Mouse (Mus musculus): Measurements from ENCODE around the gene Gm20532. TPM values are rescaled to one million over a fixed set of nuclear protein-coding genes. Genes with fewer than 3 reads are reported as not detected.

Gm20532 gene
- polyA plus RNA-seq, 1 experiment = not detected

DNA sequence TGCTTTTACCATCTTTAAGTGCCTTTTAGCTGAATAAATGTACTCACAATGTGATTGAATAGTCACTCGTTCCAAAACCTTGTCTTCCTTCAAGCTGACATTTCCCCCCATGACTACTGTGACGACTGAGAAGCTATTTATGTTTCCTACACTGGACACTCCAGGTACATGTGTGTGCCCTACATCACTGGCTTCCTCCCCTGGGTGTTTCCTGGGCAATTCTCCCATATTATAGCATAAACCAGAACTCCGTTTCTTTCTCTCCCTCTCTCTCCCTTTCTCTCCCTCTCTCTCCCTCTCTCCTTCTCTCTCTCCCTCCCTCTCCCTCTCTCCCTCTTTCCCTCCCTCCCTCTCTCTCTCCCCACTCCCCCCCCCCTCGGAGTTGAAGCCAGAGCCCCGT, 12.6 kb upstream of the Gm20532 start:
- no peak for DNase-seq
- H3K27ac ChIP-seq (ENCODE audit: insufficient read depth, low read length) = no peak overlapping the region

DNA sequence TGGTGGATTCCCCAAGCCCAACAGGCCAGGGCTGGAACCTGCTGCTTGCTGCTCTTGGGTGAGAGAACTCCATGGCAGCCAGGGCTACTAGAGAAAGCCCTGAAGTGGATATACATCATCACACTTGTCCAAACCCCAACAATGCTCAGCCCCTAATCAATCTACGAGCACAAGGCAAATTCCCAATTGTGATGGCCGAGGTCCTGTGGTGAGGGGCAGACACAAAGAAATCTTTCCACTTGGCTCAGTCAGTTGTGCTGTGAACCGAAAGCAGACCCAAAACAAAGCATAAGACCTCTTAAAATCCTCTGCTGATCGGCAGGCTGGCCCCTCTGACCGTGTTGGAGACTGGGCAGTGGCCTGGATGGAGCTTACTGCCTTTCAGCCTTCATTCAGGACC, 11.6 kb upstream of the Gm20532 start:
- H3K27ac ChIP-seq (ENCODE audit: insufficient read depth, low read length) = no peak overlapping the region
- 72% methylated on average over 5 of the region's 5 CpGs for WGBS
- no peak overlapping the region for H3K4me3 ChIP-seq (replicated peaks; ENCODE audit: insufficient read depth, low read depth, low read length)
- TF ChIP-seq CTCF (IDR thresholded peaks at IDR 0.05; ENCODE audit: borderline replicate concordance, insufficient read depth, low read depth, low read length) (no peak), POLR2A (IDR thresholded peaks at IDR 0.05; ENCODE audit: borderline replicate concordance, insufficient read depth, low read length) (no peak)
- peaks cover 6% of the 10 kb centered on the region for H3K4me1 ChIP-seq (ENCODE audit: control insufficient read depth, insufficient read depth, low read length)
- H3K27me3 ChIP-seq (ENCODE audit: control insufficient read depth, insufficient read depth, low read length) = no peaks in the 10 kb centered on the region
- no peak for DNase-seq

More for the DNA sequence above, 12.6 kb upstream of the Gm20532 start:
- Histone ChIP-seq H3K4me1 (ENCODE audit: control insufficient read depth, insufficient read depth, low read length) (peaks cover 6% of the 10 kb centered on the region), H3K4me3 (replicated peaks; ENCODE audit: insufficient read depth, low read depth, low read length) (no peak overlapping the region), H3K27me3 (ENCODE audit: control insufficient read depth, insufficient read depth, low read length) (no peaks in the 10 kb centered on the region)
- 2% methylated on average over 5 of the region's 5 CpGs for whole genome bisulfite sequencing
- TF ChIP-seq CTCF (IDR thresholded peaks at IDR 0.05; ENCODE audit: borderline replicate concordance, insufficient read depth, low read depth, low read length) (no peak), POLR2A (IDR thresholded peaks at IDR 0.05; ENCODE audit: borderline replicate concordance, insufficient read depth, low read length) (no peak)

- peaks cover 6% of the 10 kb centered on the region for H3K4me1 ChIP-seq (ENCODE audit: control insufficient read depth, insufficient read depth, low read length)
- H3K27ac ChIP-seq (ENCODE audit: insufficient read depth, low read length) = no peak overlapping the region
- 96% methylated on average over 1 of the region's 1 CpGs for WGBS
- H3K27me3 ChIP-seq (ENCODE audit: control insufficient read depth, insufficient read depth, low read length) = no peaks in the 10 kb centered on the region
- H3K4me3 ChIP-seq (replicated peaks; ENCODE audit: insufficient read depth, low read depth, low read length) = no peak overlapping the region
- DNase-seq = no peak
- TF ChIP-seq CTCF (IDR thresholded peaks at IDR 0.05; ENCODE audit: borderline replicate concordance, insufficient read depth, low read depth, low read length) (no peak), POLR2A (IDR thresholded peaks at IDR 0.05; ENCODE audit: borderline replicate concordance, insufficient read depth, low read length) (no peak)
These were observed 11.1 kb upstream of the Gm20532 start for GRCm38 (mm10) chr2:26575378-26575777.

- WGBS = 64% methylated on average over 4 of the region's 4 CpGs
- DNase-seq = no peak
- Histone ChIP-seq H3K4me1 (ENCODE audit: control insufficient read depth, insufficient read depth, low read length) (peaks cover 6% of the 10 kb centered on the region), H3K27me3 (ENCODE audit: control insufficient read depth, insufficient read depth, low read length) (no peaks in the 10 kb centered on the region), H3K4me3 (replicated peaks; ENCODE audit: insufficient read depth, low read depth, low read length) (no peak overlapping the region), H3K27ac (ENCODE audit: insufficient read depth, low read length) (no peak overlapping the region)
- TF ChIP-seq POLR2A (IDR thresholded peaks at IDR 0.05; ENCODE audit: borderline replicate concordance, insufficient read depth, low read length) (no peak), CTCF (IDR thresholded peaks at IDR 0.05; ENCODE audit: borderline replicate concordance, insufficient read depth, low read depth, low read length) (no peak)
These were observed 10.6 kb upstream of the Gm20532 start for GRCm38 (mm10) chr2:26575865-26576264.

DNA sequence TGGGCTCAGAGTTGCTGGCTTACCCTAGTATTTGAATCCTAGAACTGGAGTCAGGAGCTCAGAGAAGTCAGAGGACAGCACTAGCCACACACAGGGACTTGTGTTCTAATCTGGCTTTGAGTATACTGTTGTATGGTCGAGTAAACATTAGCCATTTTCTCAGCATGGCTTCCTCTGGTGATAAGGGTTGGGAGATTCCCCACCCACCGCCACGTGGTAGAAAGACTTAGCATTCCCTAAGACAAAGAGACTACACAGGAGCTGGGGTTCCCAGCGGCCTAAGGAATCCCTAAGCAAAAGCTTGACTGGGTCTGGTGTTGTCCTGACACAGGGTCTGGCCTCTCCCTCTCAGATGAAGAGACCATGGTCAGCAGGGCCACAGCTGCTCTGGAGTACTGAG, 10.0 kb upstream of the Gm20532 start:
- WGBS = 66% methylated on average over 4 of the region's 4 CpGs
- Histone ChIP-seq H3K27me3 (ENCODE audit: control insufficient read depth, insufficient read depth, low read length) (no peaks in the 10 kb centered on the region), H3K4me1 (ENCODE audit: control insufficient read depth, insufficient read depth, low read length) (peaks cover 6% of the 10 kb centered on the region), H3K4me3 (replicated peaks; ENCODE audit: insufficient read depth, low read depth, low read length) (no peak overlapping the region), H3K27ac (ENCODE audit: insufficient read depth, low read length) (no peak overlapping the region)
- no peak for DNase-seq
- TF ChIP-seq POLR2A (IDR thresholded peaks at IDR 0.05; ENCODE audit: borderline replicate concordance, insufficient read depth, low read length) (no peak), CTCF (IDR thresholded peaks at IDR 0.05; ENCODE audit: borderline replicate concordance, insufficient read depth, low read depth, low read length) (no peak)

DNA sequence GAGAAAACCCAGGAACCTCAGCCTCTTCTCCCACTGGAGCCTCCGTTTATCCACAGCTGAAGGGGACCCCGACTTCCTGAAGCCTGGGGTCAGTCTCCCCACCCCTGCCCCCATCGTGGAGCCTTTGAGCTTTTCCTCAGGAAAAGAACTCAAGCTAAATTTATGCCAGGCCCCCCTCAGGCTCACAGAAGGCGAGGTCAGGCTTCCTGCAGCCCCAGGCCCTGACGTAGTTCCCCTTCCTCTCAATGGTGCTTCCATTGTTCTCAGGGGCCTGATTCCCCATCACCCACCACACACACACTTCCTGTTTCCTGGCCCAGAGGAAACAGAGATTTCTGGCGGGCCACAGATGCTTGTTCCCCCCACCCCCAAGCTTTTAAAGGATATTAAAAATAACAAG, 8.1 kb upstream of the Gm20532 start:
- WGBS = 67% methylated on average over 6 of the region's 6 CpGs
- H3K27me3 ChIP-seq (ENCODE audit: control insufficient read depth, insufficient read depth, low read length) = no peaks in the 10 kb centered on the region
- no peak overlapping the region for H3K27ac ChIP-seq (ENCODE audit: insufficient read depth, low read length)
- DNase-seq = no peak
- peaks cover 3% of the 10 kb centered on the region for H3K4me1 ChIP-seq (ENCODE audit: control insufficient read depth, insufficient read depth, low read length)
- TF ChIP-seq POLR2A (IDR thresholded peaks at IDR 0.05; ENCODE audit: borderline replicate concordance, insufficient read depth, low read length) (no peak), CTCF (IDR thresholded peaks at IDR 0.05; ENCODE audit: borderline replicate concordance, insufficient read depth, low read depth, low read length) (no peak)
- no peak overlapping the region for H3K4me3 ChIP-seq (replicated peaks; ENCODE audit: insufficient read depth, low read depth, low read length)

DNA sequence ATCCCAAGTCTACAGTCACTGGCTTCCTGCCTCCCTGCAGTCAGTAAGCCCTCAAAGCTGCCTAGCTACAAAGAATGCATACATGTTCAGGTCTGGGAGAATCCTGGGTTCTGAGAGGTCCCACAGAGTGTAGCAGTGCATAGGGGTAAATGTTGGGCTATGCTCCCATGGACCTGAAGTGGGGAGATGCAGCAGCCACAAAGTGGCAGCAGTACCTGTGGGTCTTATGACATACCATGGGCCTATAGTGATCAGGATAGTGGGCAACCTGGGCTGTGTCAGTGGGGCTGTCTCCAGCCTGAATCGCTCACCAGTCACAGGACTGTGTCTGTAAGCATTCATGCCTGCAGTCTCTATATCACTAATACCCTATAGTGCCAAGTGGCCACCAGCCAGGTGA, 6.7 kb upstream of the Gm20532 start, which contains the start of gene Egfl7:
Egfl7 (plus strand) TSS at position 301 of the 400 bp plus-strand sequence.
- DNase-seq = no peak
- TF ChIP-seq CTCF (IDR thresholded peaks at IDR 0.05; ENCODE audit: borderline replicate concordance, insufficient read depth, low read depth, low read length) (no peak), POLR2A (IDR thresholded peaks at IDR 0.05; ENCODE audit: borderline replicate concordance, insufficient read depth, low read length) (no peak)
- H3K27me3 ChIP-seq (ENCODE audit: control insufficient read depth, insufficient read depth, low read length) = no peaks in the 10 kb centered on the region
- WGBS = 79% methylated on average over 1 of the region's 1 CpGs
- no peak within 1 kb of the TSS for H3K27ac ChIP-seq (ENCODE audit: insufficient read depth, low read length)
- no peaks in the 10 kb centered on the region for H3K4me1 ChIP-seq (ENCODE audit: control insufficient read depth, insufficient read depth, low read length)
- H3K4me3 ChIP-seq (replicated peaks; ENCODE audit: insufficient read depth, low read depth, low read length) = no peak within 1 kb of the TSS

DNA sequence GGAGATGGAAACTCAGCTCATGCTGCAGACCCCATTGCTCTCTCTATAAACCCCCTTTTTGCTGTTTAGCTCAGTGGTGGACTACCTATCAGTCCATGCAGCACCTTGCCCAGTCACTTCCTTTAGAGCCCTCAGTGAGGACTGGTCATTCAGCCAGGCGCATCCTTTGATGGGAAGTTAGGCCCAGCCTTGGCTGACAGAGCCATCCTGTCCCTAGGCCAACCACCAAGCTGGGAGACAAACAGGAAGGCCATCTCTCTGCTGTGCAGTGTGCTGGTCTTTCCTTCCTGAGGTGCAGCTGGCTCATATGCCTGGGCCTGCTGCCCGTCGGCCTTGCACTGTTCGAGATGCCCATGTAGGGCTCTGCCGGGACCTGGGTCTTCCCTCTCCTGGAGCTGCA, 5.7 kb upstream of the Gm20532 start:
- no peak for DNase-seq
- no peak overlapping the region for H3K27ac ChIP-seq (ENCODE audit: insufficient read depth, low read length)
- WGBS = 48% methylated on average over 5 of the region's 5 CpGs
- no peaks in the 10 kb centered on the region for H3K27me3 ChIP-seq (ENCODE audit: control insufficient read depth, insufficient read depth, low read length)
- TF ChIP-seq CTCF (IDR thresholded peaks at IDR 0.05; ENCODE audit: borderline replicate concordance, insufficient read depth, low read depth, low read length) = no peak
- TF ChIP-seq POLR2A (IDR thresholded peaks at IDR 0.05; ENCODE audit: borderline replicate concordance, insufficient read depth, low read length) = no peak
- H3K4me3 ChIP-seq (replicated peaks; ENCODE audit: insufficient read depth, low read depth, low read length) = no peak overlapping the region
- peaks cover 1% of the 10 kb centered on the region; the same call in 1 of the 2 replicates for H3K4me1 ChIP-seq (ENCODE audit: control insufficient read depth, insufficient read depth, low read length)

Data from cerebellum, adult 2 months (tissue).